Mouse (Mus musculus) intestine, embryonic 15.5 days (tissue): ENCODE measurements around the gene Insr. TPM values are rescaled to one million over a fixed set of nuclear protein-coding genes. Genes with fewer than 3 reads are reported as not detected.

Experiments
- ATAC-seq: fragments of 200-750 bp; cut with Nextera tagmentation; 2 replicates; pipeline ENCODE4 v1.8.0; 2017; ENCODE audit warnings: moderate TSS enrichment, moderate library complexity
- H3K27ac ChIP-seq: fragments of 300-500 bp; sonication (generic); 2 replicates; pipeline ENCODE4 v1.5.1; 2015; ENCODE audit warnings: mild to moderate bottlenecking, inconsistent platforms
- H3K27me3 ChIP-seq: fragments of 300-500 bp; sonication (generic); replicated peaks from 2 replicates; pipeline ENCODE4 v1.6.1; 2015; ENCODE audit warnings: inconsistent platforms
- H3K36me3 ChIP-seq: fragments of 300-500 bp; sonication (generic); 2 replicates; pipeline ENCODE4 v1.6.1; 2015; ENCODE audit warnings: inconsistent platforms
- H3K4me1 ChIP-seq: fragments of 300-500 bp; sonication (generic); replicated peaks from 2 replicates; pipeline ENCODE4 v1.6.1; 2015; ENCODE audit warnings: inconsistent platforms
- H3K4me2 ChIP-seq: fragments of 300-500 bp; sonication (generic); replicated peaks from 2 replicates; pipeline ENCODE4 v1.6.1; 2015; ENCODE audit warnings: mild to moderate bottlenecking, inconsistent platforms
- H3K4me3 ChIP-seq: fragments of 300-500 bp; sonication (generic); replicated peaks from 2 replicates; pipeline ENCODE4 v1.5.1; 2015; ENCODE audit warnings: inconsistent platforms
- H3K9ac ChIP-seq: fragments of 300-500 bp; sonication (generic); 2 replicates; pipeline ENCODE4 v1.6.1; 2015; ENCODE audit warnings: inconsistent platforms
- H3K9me3 ChIP-seq: fragments of 300-500 bp; sonication (generic); 2 replicates; pipeline ENCODE4 v1.6.1; 2016; ENCODE audit warnings: inconsistent platforms
- WGBS: fragments of 180-500 bp; shearing (Covaris S2); methylation state at CpG from one replicate; pipeline ENCODE4 v1.1.7; 2015; 5-methylcytosine and 5-hydroxymethylcytosine counted together
- polyA plus RNA-seq: library from polyadenylated mRNA; unstranded; fragments of >200 nt; fragmentation: Nextera tagmentation; extraction: Ambion mirVana; gene quantifications from 2 replicates; pipeline ENCODE4 v1.2.1, GENCODE M21; 2015

The Insr gene
- polyA plus RNA-seq, 1 experiment from 2014 or later: 31.8 TPM

GRCm38 (mm10) chr8:3302131-3302530 is 22.7 kb upstream of the Insr start:
- 73% methylated on average over 2 of the region's 2 CpGs for WGBS
- H3K4me1 ChIP-seq: no peaks in the 10 kb centered on the region
- H3K27ac ChIP-seq: no peak overlapping the region
- no peaks in the 10 kb centered on the region for H3K27me3 ChIP-seq
- H3K4me3 ChIP-seq: no peak overlapping the region
- no peak for ATAC-seq
- no peak overlapping the region for H3K9ac ChIP-seq
- H3K4me2 ChIP-seq: no peak overlapping the region
- no peaks in the 10 kb centered on the region for H3K36me3 ChIP-seq
- no peaks in the 10 kb centered on the region for H3K9me3 ChIP-seq

GRCm38 (mm10) chr8:3299322-3299721 is 19.9 kb upstream of the Insr start:
- Histone ChIP-seq H3K4me2 (no peak overlapping the region), H3K9me3 (no peaks in the 10 kb centered on the region), H3K4me3 (no peak overlapping the region), H3K27ac (no peak overlapping the region), H3K27me3 (no peaks in the 10 kb centered on the region), H3K9ac (no peak overlapping the region), H3K4me1 (no peaks in the 10 kb centered on the region), H3K36me3 (no peaks in the 10 kb centered on the region)
- 76% methylated on average over 5 of the region's 5 CpGs for WGBS
- no peak for ATAC-seq

DNA sequence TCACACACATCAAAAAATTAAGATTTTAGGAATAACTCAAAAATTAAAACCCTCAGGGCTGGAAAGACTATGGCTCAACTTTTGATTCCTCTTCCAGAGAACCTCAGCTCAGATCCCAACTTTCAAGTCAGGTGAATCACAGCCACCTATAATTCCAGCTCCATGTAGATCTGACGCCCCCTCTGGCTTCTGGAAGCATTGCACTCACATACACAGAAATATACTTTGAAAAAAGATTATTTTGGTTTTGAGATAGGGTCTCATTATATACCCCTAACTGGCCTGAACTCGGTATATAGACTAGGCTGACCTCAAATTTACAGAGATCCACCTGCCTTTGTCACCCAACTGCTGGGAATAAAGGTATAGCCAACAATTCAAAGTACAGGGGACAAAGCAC is 6.4 kb upstream of the Insr start:
- H3K27me3 ChIP-seq: no peaks in the 10 kb centered on the region
- no peaks in the 10 kb centered on the region for H3K36me3 ChIP-seq
- 41% methylated on average over 2 of the region's 2 CpGs for WGBS
- no peak overlapping the region for H3K27ac ChIP-seq
- no peaks in the 10 kb centered on the region for H3K9me3 ChIP-seq
- no peak for ATAC-seq
- no peak overlapping the region for H3K4me3 ChIP-seq
- no peaks in the 10 kb centered on the region for H3K4me1 ChIP-seq
- no peak overlapping the region for H3K9ac ChIP-seq
- H3K4me2 ChIP-seq: no peak overlapping the region

DNA sequence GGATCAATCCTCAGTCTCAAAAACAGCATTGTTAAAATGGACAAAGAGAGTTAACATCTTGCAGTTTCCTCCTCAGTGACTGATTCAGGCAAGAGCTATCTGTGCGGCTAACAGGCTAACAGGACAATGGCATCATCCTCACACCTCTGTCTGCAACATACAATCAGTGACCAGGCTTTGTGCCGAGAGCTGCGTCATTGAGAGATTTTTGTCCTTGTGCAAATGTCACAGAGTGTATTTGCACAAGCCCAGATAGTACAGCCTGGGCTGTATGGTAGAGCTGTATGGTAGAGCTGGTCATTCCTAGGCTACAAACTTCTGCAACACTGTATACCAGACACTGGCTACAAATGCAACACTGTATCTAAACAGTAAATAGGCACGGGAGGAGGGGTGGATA is 5.2 kb upstream of the Insr start:
- H3K27ac ChIP-seq: no peak overlapping the region
- no peak overlapping the region for H3K9ac ChIP-seq
- WGBS: 62% methylated on average over 4 of the region's 4 CpGs
- H3K36me3 ChIP-seq: no peaks in the 10 kb centered on the region
- no peaks in the 10 kb centered on the region for H3K4me1 ChIP-seq
- no peak overlapping the region for H3K4me3 ChIP-seq
- H3K9me3 ChIP-seq: no peaks in the 10 kb centered on the region
- no peak for ATAC-seq
- no peak overlapping the region for H3K4me2 ChIP-seq
- H3K27me3 ChIP-seq: no peaks in the 10 kb centered on the region

DNA sequence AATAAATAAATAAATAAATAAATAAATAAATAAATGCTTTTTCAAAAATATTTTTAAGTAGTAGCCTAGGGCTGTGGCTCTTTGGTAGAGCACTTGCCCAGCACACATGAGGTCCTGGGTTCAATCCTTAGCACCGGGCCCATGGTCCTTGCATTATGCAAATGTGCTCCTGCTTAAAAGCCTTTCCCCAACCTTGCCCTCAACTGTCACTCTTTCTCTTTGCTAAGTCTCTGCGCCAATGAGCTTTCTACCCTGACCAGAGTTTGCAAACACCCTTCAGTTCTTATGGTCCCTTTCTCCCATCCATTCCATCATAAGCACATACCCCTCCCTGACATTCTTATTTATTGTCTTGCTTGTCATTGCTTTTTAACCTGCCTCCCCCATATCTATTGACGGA is 1.9 kb upstream of the Insr start:
- H3K27ac ChIP-seq: no peak overlapping the region
- 84% methylated on average over 3 of the region's 3 CpGs for WGBS
- no peak for ATAC-seq

DNA sequence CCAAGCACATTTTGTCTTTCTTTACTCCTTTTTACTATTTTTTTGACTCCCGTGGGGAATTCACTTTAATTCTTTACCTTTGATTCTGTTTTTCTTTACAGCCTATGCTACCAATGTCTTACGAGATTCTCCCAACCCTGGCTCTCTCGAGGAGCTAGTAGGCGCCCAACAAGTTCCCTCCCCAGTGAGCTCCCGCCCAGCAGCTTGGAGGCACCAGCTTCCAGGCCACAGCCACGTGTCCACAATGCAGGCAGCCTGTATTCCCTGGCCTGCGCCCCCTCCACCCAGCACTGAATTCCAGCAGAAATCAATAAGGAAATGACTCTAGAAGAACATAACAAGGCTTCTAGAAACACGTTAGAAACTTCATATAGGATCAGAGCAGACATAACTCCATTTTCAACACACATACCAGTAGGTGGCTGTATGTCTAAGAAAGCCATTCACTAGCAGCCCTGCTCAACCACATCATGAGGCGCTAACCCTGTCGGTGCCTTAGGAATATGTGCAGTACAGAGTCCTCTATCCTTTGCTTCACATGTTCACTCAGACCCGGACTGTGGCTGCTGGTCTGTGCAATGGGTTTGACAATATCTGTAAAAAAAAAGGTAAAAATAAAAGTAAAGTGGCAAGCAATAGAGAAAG is 971 bp upstream of the Insr start:
- H3K36me3 ChIP-seq: no peaks in the 10 kb centered on the region
- peak; percentile 19; the same call in 1 of the 2 replicates for ATAC-seq
- peaks cover 17% of the 10 kb centered on the region for H3K4me1 ChIP-seq
- no peaks in the 10 kb centered on the region for H3K27me3 ChIP-seq
- 31% methylated on average over 11 of the region's 11 CpGs for WGBS
- no peak overlapping the region for H3K9ac ChIP-seq
- H3K9me3 ChIP-seq: no peaks in the 10 kb centered on the region
- H3K4me3 ChIP-seq: no peak overlapping the region
- H3K4me2 ChIP-seq: peak overlapping the region; percentile 64
- H3K27ac ChIP-seq: 0 out of 2 replicates have a peak overlapping the region, but pooled peaks have one; percentile 17

More for the DNA sequence above, 1.9 kb upstream of the Insr start:
- Histone ChIP-seq H3K9ac (no peak overlapping the region), H3K9me3 (no peaks in the 10 kb centered on the region), H3K4me2 (no peak overlapping the region), H3K4me1 (peaks cover 14% of the 10 kb centered on the region), H3K36me3 (no peaks in the 10 kb centered on the region), H3K4me3 (no peak overlapping the region), H3K27me3 (no peaks in the 10 kb centered on the region)

DNA sequence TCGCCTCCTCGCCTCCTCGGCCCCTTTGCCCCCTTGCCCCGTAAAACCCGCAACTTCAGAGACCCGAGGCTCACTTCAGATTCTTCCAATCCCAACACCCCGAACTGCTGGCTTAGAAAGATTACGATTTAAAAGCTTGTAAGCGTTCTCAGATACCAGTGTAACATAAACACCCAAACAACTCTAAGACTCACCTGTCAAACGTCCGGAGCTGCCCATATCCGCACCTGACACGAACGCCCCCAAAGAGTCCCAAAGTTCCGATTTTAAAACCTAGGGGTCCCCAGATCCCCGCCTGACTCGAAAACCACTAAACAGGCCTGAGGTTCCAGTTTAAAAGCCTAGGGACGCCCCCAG is 282 bp upstream of the Insr start:
- H3K4me2 ChIP-seq: peak overlapping the region; percentile 64
- peak overlapping the region; percentile 77; the same call in 1 of the 2 replicates for H3K9ac ChIP-seq
- no peaks in the 10 kb centered on the region for H3K9me3 ChIP-seq
- WGBS: 2% methylated on average over 18 of the region's 18 CpGs
- no peaks in the 10 kb centered on the region for H3K27me3 ChIP-seq
- H3K4me1 ChIP-seq: peaks cover 17% of the 10 kb centered on the region
- H3K4me3 ChIP-seq: peak overlapping the region; percentile 90
- H3K36me3 ChIP-seq: no peaks in the 10 kb centered on the region
- H3K27ac ChIP-seq: no peak overlapping the region
- ATAC-seq: peak; percentile 29

DNA sequence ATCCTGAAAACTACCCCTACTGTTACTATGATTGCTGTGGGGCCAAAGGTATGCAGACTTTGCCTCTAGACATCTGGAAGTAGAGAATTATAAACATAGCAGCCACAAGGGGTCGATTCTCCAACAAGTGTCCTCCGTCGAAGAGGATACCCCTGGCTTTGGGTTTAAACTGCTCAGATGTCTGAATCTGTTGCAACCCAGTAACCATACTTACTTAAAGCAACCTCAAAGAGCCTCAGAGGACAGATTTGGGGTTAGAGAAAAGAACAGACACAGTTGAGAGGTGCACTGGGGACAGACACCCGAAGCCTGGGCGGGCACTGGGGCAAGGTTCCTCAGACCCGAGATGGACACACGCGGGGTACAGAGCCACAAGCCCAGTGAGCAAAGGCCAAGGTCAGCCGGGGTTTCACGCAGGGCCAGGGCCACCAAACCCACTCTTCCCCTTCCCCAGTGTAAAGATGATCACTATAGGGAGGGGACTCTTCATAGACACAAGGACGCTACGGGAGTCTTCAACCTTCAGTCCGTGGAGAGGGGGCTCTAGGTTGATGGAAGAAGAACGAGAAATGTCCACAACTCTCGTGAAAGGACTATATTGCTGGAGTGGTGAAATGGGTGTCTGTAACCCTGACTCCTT is 1.1 kb downstream of the Insr start:
- Histone ChIP-seq H3K9me3 (no peaks in the 10 kb centered on the region), H3K27me3 (no peaks in the 10 kb centered on the region), H3K4me1 (peaks cover 17% of the 10 kb centered on the region), H3K27ac (0 out of 2 replicates have a peak overlapping the region, but pooled peaks have one; percentile 2), H3K36me3 (no peaks in the 10 kb centered on the region), H3K9ac (peak overlapping the region; percentile 77), H3K4me3 (peak overlapping the region; percentile 90), H3K4me2 (peak overlapping the region; percentile 64)
- 23% methylated on average over 15 of the region's 15 CpGs for WGBS
- ATAC-seq: peak; percentile 6

DNA sequence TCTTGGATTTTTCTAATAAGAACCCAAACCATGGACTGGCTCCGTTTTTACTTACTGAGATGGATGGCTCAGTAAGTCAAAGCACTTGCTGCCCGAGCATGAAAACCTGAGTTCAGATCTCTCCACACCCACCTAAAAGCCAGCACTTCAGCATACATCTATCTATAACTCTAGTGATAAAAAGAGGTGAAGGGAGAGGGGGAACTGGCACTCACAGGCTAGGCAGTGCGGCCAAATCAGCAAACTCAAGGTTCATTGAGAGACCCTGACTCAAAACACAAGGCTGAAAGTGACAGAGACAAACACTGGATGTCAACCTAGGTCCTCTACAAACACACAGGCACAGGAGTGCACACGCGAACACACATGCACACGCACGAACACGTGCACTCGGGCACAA is 2.2 kb downstream of the Insr start:
- WGBS: 91% methylated on average over 9 of the region's 9 CpGs
- no peak overlapping the region for H3K9ac ChIP-seq
- H3K4me3 ChIP-seq: no peak overlapping the region
- H3K4me2 ChIP-seq: peak overlapping the region; percentile 64; the same call in 1 of the 2 replicates
- no peaks in the 10 kb centered on the region for H3K9me3 ChIP-seq
- H3K27me3 ChIP-seq: no peaks in the 10 kb centered on the region
- no peaks in the 10 kb centered on the region for H3K36me3 ChIP-seq
- no peak overlapping the region for H3K27ac ChIP-seq
- ATAC-seq: no peak
- H3K4me1 ChIP-seq: peaks cover 17% of the 10 kb centered on the region

GRCm38 (mm10) chr8:3276009-3276408 is 3.4 kb downstream of the Insr start:
- no peaks in the 10 kb centered on the region for H3K27me3 ChIP-seq
- 92% methylated on average over 8 of the region's 8 CpGs for WGBS
- no peaks in the 10 kb centered on the region for H3K9me3 ChIP-seq
- H3K4me3 ChIP-seq: no peak overlapping the region
- no peak overlapping the region for H3K9ac ChIP-seq
- no peak overlapping the region for H3K27ac ChIP-seq
- peaks cover 17% of the 10 kb centered on the region for H3K4me1 ChIP-seq
- no peak overlapping the region for H3K4me2 ChIP-seq
- ATAC-seq: no peak
- no peaks in the 10 kb centered on the region for H3K36me3 ChIP-seq

- 73% methylated on average over 5 of the region's 5 CpGs for WGBS
These were observed 4.2 kb downstream of the Insr start for GRCm38 (mm10) chr8:3275189-3275588.

DNA sequence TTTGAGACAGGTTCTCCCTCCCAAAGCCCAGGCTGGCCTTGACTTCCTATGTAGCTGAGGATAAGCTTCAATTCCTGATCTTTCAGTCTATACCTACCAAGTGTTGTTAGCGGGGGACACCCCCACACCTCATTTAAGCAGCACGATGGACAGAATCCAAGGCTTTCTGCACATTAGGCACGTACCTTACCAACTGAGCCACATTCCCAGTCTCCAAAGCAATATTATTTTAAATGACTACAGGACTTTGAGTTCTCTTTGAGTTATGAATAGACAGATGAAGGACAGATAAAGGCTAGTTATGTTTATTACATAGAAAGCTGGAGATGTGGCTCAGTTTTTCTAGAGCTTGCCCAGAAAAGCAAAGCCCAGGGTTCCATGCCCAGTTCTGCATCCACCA is 5.6 kb downstream of the Insr start:
- no peaks in the 10 kb centered on the region for H3K9me3 ChIP-seq
- no peak for ATAC-seq
- H3K9ac ChIP-seq: no peak overlapping the region
- no peak overlapping the region for H3K4me3 ChIP-seq
- 92% methylated on average over 3 of the region's 3 CpGs for WGBS
- no peak overlapping the region for H3K4me2 ChIP-seq
- no peak overlapping the region for H3K27ac ChIP-seq
- H3K4me1 ChIP-seq: peaks cover 17% of the 10 kb centered on the region
- no peaks in the 10 kb centered on the region for H3K36me3 ChIP-seq
- no peaks in the 10 kb centered on the region for H3K27me3 ChIP-seq

More at GRCm38 (mm10) chr8:3275189-3275588, 4.2 kb downstream of the Insr start:
- Histone ChIP-seq H3K4me1 (peaks cover 17% of the 10 kb centered on the region), H3K4me2 (no peak overlapping the region), H3K9ac (no peak overlapping the region), H3K9me3 (no peaks in the 10 kb centered on the region), H3K27ac (no peak overlapping the region), H3K27me3 (no peaks in the 10 kb centered on the region), H3K36me3 (no peaks in the 10 kb centered on the region), H3K4me3 (no peak overlapping the region)
- no peak for ATAC-seq

DNA sequence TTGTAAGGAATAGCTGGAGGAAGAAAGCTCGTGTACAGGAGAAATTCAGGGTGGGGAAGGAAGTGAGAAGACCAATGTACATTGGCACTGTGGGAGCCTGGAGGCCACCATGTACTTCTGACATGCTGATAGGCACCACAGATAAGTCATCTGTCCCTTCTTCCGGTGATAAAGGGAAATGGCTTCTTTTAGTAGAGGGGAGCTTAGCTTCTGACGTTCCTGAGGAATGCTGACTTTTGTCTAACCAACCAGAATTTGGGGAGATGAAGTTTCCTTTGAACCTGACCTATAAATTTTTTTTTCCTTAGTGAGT is 12.0 kb downstream of the Insr start:
- no peak for ATAC-seq
- Histone ChIP-seq H3K27me3 (no peaks in the 10 kb centered on the region), H3K9me3 (no peaks in the 10 kb centered on the region), H3K4me3 (no peak overlapping the region), H3K9ac (no peak overlapping the region), H3K4me1 (peaks cover 5% of the 10 kb centered on the region; the same call in 1 of the 2 replicates), H3K36me3 (no peaks in the 10 kb centered on the region), H3K4me2 (no peak overlapping the region), H3K27ac (no peak overlapping the region)
- 86% methylated on average over 3 of the region's 3 CpGs for WGBS
